Mouse (Mus musculus): ENCODE measurements around the gene Hoxa3. TPM values are rescaled to one million over a fixed set of nuclear protein-coding genes. Genes with fewer than 3 reads are reported as not detected.

Hoxa3 gene
- polyA plus RNA-seq, 1 experiment from 2014 or later, result 3.7 TPM

DNA sequence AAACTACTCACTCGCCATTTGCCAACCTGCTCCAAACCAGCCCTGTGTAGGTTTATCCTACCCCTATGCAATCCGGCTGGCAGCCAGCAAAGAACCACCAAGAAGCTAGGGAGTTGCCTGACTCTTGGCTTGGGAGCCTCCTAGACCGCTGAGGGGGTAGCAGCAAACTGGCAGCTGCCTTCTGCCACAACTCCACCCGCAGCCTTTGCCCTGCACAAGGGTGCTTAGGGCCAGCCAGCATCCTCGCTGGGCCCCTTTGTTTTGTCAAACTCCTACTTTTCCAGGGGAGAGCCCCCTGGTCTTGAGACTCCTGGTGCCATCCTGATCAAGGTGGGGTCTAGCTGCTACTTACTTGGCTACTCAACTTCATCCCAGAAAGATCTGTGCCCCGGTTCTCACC lies 28.5 kb downstream of the Hoxa3 start:
- Histone ChIP-seq H3K27ac (no peak overlapping the region), H3K27me3 (ENCODE audit: insufficient read depth, poor library complexity, severe bottlenecking) (peaks cover 100% of the 10 kb centered on the region), H3K4me1 (peaks cover 4% of the 10 kb centered on the region; the same call in 1 of the 2 replicates), H3K36me3 (no peaks in the 10 kb centered on the region), H3K4me3 (no peak overlapping the region), H3K9me3 (no peaks in the 10 kb centered on the region)
- DNase-seq (ENCODE audit: low spot score), result no peak
- 6% methylated on average over 6 of the region's 6 CpGs for WGBS

DNA sequence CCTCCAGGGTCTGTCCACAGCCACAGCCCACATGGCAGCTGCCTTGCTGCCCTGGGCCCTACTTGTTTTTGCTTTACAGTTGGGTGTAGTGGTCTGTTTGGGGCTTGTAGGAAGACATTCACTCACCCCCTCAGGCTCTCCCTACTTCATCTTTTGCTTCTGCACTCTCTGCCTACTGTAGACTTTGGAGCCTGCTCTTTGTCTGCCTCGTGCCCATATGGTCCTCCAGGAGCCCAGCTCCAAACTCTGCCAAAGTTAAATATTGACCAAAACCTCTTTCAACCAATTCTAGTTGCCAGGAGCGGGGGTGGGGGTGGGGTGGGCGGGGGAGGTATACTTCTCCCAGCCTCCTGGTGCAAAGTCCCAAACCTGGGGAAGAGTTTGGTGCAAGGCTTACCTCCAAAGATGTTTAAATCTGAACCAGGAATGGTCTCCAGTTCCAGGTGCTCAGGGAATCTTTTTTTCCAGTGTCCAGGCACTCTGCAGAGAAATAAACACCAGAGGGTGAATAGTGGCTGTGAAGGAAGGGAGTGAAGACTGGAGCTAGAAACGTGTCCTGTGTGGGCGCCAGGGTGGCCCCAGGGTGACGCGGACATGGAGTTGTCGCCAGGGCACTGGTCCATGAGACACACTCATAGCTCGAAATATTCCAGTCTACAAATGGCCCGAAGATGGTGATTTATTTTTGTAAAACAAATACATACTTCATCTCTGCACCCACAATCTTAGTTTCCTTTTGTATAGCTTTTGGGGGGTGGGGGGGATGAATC lies 29.6 kb downstream of the Hoxa3 start:
- Histone ChIP-seq H3K27ac (peak overlapping the region; percentile 12; the same call in 1 of the 2 replicates), H3K4me1 (peaks cover 4% of the 10 kb centered on the region; the same call in 1 of the 2 replicates), H3K27me3 (ENCODE audit: insufficient read depth, poor library complexity, severe bottlenecking) (peaks cover 100% of the 10 kb centered on the region)

DNA sequence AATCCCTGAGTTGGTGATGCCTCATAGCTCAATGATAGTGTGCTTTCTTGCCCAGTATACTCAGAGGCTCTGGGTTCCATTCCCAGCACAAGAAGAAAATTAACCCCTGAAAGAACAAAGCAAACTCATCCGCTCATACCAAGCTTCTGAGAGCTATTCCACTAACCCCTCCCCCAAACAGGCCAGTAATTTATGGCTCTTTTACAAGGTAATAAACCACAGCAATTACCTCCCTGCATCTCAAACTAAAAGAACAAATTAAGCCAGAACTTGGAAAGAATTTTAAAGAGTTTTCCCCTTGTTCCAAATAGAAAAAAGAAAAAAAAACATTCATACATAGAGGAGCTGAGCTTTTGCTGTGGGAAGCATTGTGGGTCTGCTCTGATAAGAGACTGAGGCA lies 30.3 kb downstream of the Hoxa3 start:
- H3K4me3 ChIP-seq, result no peak overlapping the region
- no peaks in the 10 kb centered on the region for H3K9me3 ChIP-seq
- no peak overlapping the region for H3K27ac ChIP-seq
- no peaks in the 10 kb centered on the region for H3K36me3 ChIP-seq
- H3K4me1 ChIP-seq, result peaks cover 4% of the 10 kb centered on the region; the same call in 1 of the 2 replicates
- 15% methylated on average over 1 of the region's 1 CpGs for WGBS
- peaks cover 100% of the 10 kb centered on the region for H3K27me3 ChIP-seq (ENCODE audit: insufficient read depth, poor library complexity, severe bottlenecking)
- no peak for DNase-seq (ENCODE audit: low spot score)

More for the DNA sequence above, 29.6 kb downstream of the Hoxa3 start:
- H3K4me3 ChIP-seq, result no peak overlapping the region
- no peak for DNase-seq (ENCODE audit: low spot score)
- H3K36me3 ChIP-seq, result no peaks in the 10 kb centered on the region
- WGBS, result 15% methylated on average over 10 of the region's 10 CpGs
- no peaks in the 10 kb centered on the region for H3K9me3 ChIP-seq

DNA sequence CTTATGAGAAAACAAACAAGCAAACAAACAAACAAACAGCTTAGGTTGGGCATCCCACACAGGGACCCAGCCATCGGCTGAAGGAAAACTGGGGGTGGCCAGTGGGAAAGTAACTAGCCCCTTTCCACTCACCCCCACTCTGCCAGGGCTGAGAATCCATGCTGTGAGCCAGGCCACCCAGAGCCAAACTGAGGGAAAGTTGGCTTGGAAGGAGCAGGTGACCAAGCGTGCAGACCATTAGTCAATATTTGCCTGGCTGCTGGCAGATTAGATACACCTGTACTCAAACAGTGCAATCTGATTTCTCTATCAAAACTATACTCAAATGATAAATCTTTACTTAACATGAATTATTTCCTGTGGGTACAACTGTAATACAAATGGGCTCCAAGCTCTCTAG lies 31.1 kb downstream of the Hoxa3 start:
- Histone ChIP-seq H3K27ac (no peak overlapping the region), H3K9me3 (no peaks in the 10 kb centered on the region), H3K4me1 (peaks cover 8% of the 10 kb centered on the region; the same call in 1 of the 2 replicates), H3K4me3 (no peak overlapping the region), H3K36me3 (no peaks in the 10 kb centered on the region), H3K27me3 (ENCODE audit: insufficient read depth, poor library complexity, severe bottlenecking) (peaks cover 100% of the 10 kb centered on the region)
- WGBS, result 31% methylated on average over 2 of the region's 2 CpGs
- DNase-seq (ENCODE audit: low spot score), result no peak

DNA sequence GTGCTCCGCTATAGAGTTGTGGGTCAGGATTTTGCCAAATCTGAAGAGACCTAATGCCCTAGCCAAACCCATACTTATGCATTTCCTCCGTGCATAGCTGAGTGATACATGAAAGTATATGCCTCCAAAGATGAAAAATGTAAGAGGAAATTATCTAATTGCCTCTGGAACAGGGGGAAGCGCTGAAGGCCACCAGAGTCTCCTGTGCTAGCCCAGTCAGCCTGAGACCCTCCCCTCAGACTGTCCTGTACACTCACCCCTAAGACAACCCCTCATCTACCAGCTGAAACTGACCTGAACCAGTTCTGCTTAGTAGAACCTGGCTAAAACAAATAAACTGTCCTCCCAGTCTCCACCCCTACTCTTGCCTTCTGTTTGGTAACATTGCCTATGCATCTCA lies 32.4 kb downstream of the Hoxa3 start:
- H3K27me3 ChIP-seq (ENCODE audit: insufficient read depth, poor library complexity, severe bottlenecking), result peaks cover 100% of the 10 kb centered on the region
- no peaks in the 10 kb centered on the region for H3K36me3 ChIP-seq
- 15% methylated on average over 3 of the region's 3 CpGs for WGBS
- peak overlapping the region; percentile 59; the same call in 1 of the 2 replicates for H3K27ac ChIP-seq
- H3K9me3 ChIP-seq, result no peaks in the 10 kb centered on the region
- H3K4me3 ChIP-seq, result 0 out of 2 replicates have a peak overlapping the region, but pooled peaks have one; percentile 62
- no peak for DNase-seq (ENCODE audit: low spot score)
- H3K4me1 ChIP-seq, result peaks cover 10% of the 10 kb centered on the region

DNA sequence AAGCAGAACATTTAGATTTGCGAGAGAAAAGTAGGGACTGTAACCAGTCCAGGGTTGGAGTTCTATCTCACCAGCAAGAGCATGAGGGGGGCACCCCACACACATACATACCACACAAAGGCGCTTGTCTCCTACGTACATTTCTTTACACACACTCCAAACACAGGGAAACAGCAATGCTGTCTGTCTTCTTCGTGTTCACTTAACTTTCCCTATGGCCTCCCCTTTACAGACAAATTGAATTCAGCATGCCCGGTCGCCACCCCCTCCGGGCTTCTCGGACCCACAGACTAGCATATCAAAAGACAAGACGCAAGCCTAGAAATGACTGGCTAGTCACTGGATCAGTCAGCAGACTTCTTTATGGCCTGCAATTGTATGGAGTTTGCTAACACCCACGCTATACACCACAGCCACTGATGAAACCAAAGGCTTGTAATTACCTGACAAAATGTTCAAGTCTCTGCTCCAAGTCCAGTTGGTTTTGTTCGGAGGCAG lies 32.9 kb downstream of the Hoxa3 start:
- Histone ChIP-seq H3K27me3 (ENCODE audit: insufficient read depth, poor library complexity, severe bottlenecking) (peaks cover 100% of the 10 kb centered on the region), H3K4me1 (peaks cover 15% of the 10 kb centered on the region), H3K9me3 (no peaks in the 10 kb centered on the region), H3K27ac (peak overlapping the region; percentile 59), H3K36me3 (no peaks in the 10 kb centered on the region), H3K4me3 (peak overlapping the region; percentile 62; the same call in 1 of the 2 replicates)
- 4% methylated on average over 11 of the region's 11 CpGs for WGBS
- DNase-seq (ENCODE audit: low spot score), result no peak

DNA sequence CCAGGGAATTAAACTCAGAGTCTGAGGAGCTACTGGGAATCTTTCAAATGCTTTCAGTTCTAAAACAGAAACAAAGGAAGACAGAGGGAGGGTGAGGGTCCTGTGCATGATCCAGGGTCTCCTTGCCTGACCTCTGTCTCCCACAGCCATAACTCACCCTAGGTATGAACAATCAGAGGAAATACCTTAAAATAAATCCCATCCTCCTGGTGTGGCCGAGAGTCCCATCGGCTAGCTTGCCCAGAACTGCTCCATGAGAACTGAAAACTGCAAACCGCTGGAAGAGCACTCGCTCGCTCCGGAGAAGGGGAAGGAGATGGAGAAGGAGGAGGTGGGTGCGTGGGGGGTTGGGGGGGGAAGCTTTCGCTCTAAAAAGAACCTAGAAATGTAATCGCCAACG lies 33.4 kb downstream of the Hoxa3 start:
- Histone ChIP-seq H3K4me1 (peaks cover 17% of the 10 kb centered on the region), H3K27ac (peak overlapping the region; percentile 59), H3K9me3 (no peaks in the 10 kb centered on the region), H3K4me3 (peak overlapping the region; percentile 62), H3K27me3 (ENCODE audit: insufficient read depth, poor library complexity, severe bottlenecking) (peaks cover 100% of the 10 kb centered on the region), H3K36me3 (no peaks in the 10 kb centered on the region)
- DNase-seq (ENCODE audit: low spot score), result no peak
- under 1% methylated on average over 10 of the region's 10 CpGs for WGBS

DNA sequence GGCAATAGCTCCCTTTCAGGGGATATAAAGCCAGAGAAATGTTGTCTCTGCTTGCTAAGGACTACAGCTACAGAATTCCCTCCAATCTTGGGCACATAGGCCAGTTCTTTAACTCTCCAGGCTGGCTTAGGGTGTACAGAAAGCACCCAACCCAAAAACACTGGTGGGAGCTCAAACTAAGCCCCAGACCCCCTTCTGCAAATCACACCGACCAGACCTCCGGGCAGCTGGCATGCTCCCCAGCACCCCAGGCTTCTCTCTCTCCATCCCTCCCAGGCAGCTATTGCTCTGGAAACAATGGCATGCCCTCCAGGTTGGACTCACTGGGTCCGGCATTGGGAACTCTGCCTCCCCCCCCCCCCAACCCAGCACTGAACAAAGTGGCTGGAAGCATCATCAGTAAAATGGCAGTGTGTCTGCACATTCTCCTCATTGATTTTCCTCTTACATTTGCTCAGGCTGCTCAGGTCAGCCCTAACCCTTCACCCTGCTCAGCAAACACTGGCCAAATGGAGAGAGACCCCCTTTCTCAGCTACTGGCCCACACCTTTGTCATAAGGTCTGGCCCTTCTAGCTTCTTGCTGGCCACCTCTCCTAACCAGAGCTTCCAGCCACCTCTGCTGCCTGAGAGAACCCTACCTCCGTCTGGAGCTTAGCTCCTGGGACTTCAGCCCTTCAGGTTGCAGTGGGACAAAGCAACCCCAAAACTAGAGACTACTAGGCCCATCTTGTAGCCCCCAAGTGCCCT lies 34.0 kb downstream of the Hoxa3 start:
- H3K27ac ChIP-seq, result peak overlapping the region; percentile 59
- peaks cover 100% of the 10 kb centered on the region for H3K27me3 ChIP-seq (ENCODE audit: insufficient read depth, poor library complexity, severe bottlenecking)
- peak overlapping the region; percentile 62 for H3K4me3 ChIP-seq
- peaks cover 13% of the 10 kb centered on the region for H3K4me1 ChIP-seq
- WGBS, result 2% methylated on average over 4 of the region's 4 CpGs
- no peaks in the 10 kb centered on the region for H3K36me3 ChIP-seq
- H3K9me3 ChIP-seq, result no peaks in the 10 kb centered on the region
- DNase-seq (ENCODE audit: low spot score), result no peak

DNA sequence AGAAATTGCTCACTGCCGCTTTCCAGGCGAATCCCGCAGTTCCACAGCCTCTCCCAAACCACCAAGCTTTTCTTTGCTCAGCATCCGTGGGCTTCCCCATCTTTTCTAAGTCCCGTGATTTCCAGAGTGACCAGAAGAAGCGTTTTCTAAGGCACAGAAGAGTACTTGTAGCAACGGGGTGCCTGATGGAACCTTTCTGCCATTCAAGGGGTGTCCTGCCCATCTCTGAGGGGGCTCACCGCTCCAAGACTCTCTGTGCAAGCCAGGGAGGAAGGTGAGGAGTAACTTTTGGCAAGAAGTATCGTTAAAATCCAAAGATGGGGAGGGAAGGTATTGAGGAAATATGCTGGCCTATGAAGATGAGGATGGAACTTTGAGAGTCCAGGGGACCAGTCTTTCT lies 35.3 kb downstream of the Hoxa3 start:
- peak overlapping the region; percentile 62 for H3K4me3 ChIP-seq
- peaks cover 14% of the 10 kb centered on the region for H3K4me1 ChIP-seq
- no peaks in the 10 kb centered on the region for H3K36me3 ChIP-seq
- 2% methylated on average over 9 of the region's 9 CpGs for WGBS
- peak; percentile 72 for DNase-seq (ENCODE audit: low spot score)
- no peaks in the 10 kb centered on the region for H3K9me3 ChIP-seq
- peak overlapping the region; percentile 87 for H3K27ac ChIP-seq
- peaks cover 100% of the 10 kb centered on the region for H3K27me3 ChIP-seq (ENCODE audit: insufficient read depth, poor library complexity, severe bottlenecking)

DNA sequence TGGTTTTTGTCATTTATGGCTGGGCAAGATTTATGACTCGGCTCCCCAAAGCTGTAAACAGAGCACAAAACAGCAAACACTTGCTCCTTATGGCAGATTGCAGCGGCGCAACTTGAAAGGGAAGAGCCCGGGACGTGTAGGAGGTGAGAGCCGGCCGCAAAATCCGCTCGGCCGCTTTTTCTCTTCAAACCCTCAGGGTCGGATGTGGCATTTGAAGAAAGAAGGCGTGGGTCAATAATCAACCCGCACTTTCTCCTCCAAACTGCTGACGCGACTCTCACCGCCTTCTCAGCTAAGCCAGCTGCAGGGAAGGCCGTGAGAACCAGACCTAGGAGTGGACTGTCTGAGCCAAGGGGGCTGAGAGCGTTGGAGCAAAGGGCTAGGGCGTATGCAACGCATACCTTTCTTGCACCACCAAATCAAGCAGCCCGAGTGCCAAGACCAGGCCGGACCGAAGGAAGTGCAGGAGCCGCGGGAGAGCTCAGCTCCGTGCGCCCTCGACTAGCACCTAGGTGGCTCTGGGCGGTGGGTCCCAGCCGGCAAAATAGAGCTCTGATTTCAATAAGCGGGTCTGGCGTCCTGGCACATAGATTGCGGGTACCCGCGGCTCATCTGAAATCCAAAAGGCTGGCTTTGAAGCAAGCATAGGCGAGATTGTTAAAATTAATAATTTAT lies 35.9 kb downstream of the Hoxa3 start, which contains the start of gene 5730596B20Rik:
Gene 5730596B20Rik, plus strand, starts transcription at position 438 of the 675 bp plus-strand sequence.
- H3K27ac ChIP-seq, result peak within 1 kb of the TSS; percentile 87
- H3K9me3 ChIP-seq, result no peaks in the 10 kb centered on the region
- DNase-seq (ENCODE audit: low spot score), result peak; percentile 75
- peaks cover 20% of the 10 kb centered on the region for H3K4me1 ChIP-seq
- H3K4me3 ChIP-seq, result peak within 1 kb of the TSS; percentile 62
- H3K36me3 ChIP-seq, result no peaks in the 10 kb centered on the region
- H3K27me3 ChIP-seq (ENCODE audit: insufficient read depth, poor library complexity, severe bottlenecking), result peaks cover 100% of the 10 kb centered on the region
- WGBS, result under 1% methylated on average over 36 of the region's 36 CpGs

DNA sequence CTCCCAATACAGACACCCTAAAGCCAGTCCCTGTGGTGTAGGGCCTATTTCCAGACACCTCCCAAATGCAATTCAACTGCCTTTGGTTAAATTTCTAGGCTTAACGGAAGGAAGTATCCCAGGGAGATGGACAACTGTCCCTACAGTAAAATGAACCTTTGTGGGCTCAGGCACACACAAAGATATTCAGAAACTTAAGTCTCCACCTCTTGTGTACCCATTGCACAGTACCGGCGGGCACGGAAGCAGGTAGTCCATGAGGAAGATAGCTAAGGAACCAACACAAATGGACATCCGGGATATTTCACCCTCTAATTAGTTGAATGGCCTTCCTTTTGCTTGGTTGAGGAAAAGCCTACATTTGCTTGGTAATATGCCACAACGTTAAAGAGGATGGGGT lies 36.7 kb downstream of the Hoxa3 start:
- no peak for DNase-seq (ENCODE audit: low spot score)
- 1% methylated on average over 6 of the region's 6 CpGs for WGBS

DNA sequence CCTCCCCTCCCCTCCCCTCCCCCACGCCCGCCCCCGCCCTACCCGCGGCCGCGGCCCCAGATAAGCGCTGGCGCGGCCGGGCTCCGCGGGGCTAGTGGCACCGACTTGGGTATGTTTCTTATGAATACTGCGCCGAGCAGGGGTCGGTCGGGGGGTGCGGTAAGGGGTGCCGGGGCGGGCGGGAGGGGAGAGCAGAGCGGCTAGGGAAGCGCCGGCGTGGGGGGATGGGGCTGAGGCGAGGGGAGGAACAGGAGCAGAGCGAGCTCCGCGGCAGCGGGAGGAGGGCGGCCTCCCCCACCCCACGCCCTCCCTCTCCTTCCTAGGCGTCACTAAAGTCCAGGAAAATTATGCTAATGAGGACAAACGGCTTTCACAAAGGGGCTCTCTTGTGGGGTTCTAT lies 37.3 kb downstream of the Hoxa3 start:
- peak; percentile 73 for DNase-seq (ENCODE audit: low spot score)
- no peaks in the 10 kb centered on the region for H3K9me3 ChIP-seq
- peaks cover 34% of the 10 kb centered on the region for H3K4me1 ChIP-seq
- H3K36me3 ChIP-seq, result no peaks in the 10 kb centered on the region
- H3K27me3 ChIP-seq (ENCODE audit: insufficient read depth, poor library complexity, severe bottlenecking), result peaks cover 100% of the 10 kb centered on the region
- H3K4me3 ChIP-seq, result peak overlapping the region; percentile 62
- 0% methylated on average over 7 of the region's 35 CpGs for WGBS
- H3K27ac ChIP-seq, result peak overlapping the region; percentile 87

More for the DNA sequence above, 36.7 kb downstream of the Hoxa3 start:
- Histone ChIP-seq H3K27me3 (ENCODE audit: insufficient read depth, poor library complexity, severe bottlenecking) (peaks cover 100% of the 10 kb centered on the region), H3K4me3 (peak overlapping the region; percentile 62), H3K9me3 (no peaks in the 10 kb centered on the region), H3K27ac (peak overlapping the region; percentile 87), H3K4me1 (peaks cover 28% of the 10 kb centered on the region), H3K36me3 (no peaks in the 10 kb centered on the region)

Measured in heart, embryonic 10.5 days (tissue).